Mouse (Mus musculus): ENCODE data around the gene Agbl3. TPM values are rescaled to one million over a fixed set of nuclear protein-coding genes. Genes with fewer than 3 reads are reported as not detected.

Agbl3 gene
- polyA plus RNA-seq, 1 experiment from 2014 or later, result 17.1 TPM

DNA sequence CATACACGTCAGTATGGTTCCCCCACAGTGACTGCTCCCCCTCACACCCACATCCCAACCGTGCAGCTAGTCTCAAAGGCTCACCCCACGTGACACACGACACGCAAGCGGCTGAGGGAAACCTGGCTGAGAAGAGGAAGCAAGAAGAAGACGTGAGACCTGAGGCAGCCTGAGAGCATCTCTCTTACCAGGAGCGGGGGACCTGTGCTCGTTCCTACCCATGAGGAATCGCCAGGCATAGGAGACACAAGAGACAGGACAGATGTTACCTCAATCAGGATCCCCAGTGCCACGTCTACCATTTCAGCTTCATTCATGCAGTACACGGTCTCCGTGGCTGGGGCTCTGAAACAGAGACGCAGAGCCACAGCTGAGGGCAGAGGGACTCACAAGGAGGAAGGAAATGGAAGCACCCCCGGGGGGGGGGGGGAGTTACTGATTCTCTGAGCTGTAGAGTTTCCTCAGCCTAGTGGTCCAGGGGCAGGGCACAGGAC, 95.1 kb downstream of the Agbl3 start:
- no peaks in the 10 kb centered on the region for H3K27me3 ChIP-seq (ENCODE audit: insufficient read depth, low read length)
- 74% methylated on average over 15 of the region's 15 CpGs for WGBS
- DNase-seq (ENCODE audit: low spot score) (no peak), ATAC-seq (replicated peaks; ENCODE audit: low FRiP score, low read depth) (no peak)
- no peak overlapping the region for H3K9ac ChIP-seq (ENCODE audit: low read depth, low read length)
- H3K4me3 ChIP-seq (replicated peaks; ENCODE audit: low read depth, low read length), result no peak overlapping the region
- no peaks in the 10 kb centered on the region for H3K36me3 ChIP-seq (ENCODE audit: insufficient read depth, low read length)
- peak overlapping the region; percentile 15; the same call in 1 of the 2 replicates for H3K4me2 ChIP-seq (ENCODE audit: low read length)
- H3K4me1 ChIP-seq (replicated peaks; ENCODE audit: insufficient read depth, low read length), result peaks cover 14% of the 10 kb centered on the region
- H3K27ac ChIP-seq, result peak overlapping the region; percentile 82
- TF ChIP-seq CTCF (IDR thresholded peaks at IDR 0.05; ENCODE audit: low read depth), result no peak
- H3K9me3 ChIP-seq (replicated peaks; ENCODE audit: low read length), result no peaks in the 10 kb centered on the region

DNA sequence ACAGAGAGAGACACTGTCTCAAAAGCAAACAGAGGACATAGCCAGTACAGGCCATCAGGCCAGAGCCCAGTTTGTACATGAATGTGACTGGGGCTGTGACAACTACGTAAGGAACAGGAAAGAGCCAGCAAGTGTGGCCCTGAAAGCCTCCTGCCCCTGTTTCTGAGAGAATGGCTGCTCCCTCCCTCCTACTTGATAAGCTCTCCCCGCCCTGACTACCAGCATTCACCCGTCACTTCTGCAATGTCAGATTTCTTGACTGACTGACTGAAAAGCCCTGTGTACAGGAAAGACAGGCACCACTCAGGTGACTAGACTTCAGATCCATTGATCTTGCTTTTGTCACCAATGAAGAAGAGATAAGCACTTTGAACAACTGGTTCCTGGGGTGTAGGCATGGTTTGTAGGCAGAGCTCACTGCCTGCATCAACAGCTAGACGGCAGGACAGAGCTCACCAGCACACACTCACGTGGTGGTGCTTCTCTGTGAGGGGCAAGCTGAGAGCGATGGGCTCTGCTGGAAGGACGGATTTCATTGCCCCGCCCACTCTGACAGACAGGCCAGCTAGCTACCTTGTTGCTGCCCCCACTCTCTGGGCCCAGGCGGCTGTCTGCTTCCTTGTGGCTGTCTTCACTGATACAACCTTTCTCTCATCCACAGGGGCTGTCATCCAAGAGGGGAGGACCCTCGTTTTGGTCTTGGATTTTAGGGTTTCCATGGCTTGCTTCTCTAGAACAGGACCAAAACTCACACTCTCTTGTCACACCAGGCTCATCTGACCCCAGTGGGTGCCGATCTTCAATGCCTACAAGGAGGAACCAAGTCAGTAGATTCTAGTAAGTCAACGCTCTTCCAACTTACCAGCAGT, 96.0 kb downstream of the Agbl3 start:
- H3K36me3 ChIP-seq (ENCODE audit: insufficient read depth, low read length), result peaks cover 8% of the 10 kb centered on the region; the same call in 1 of the 2 replicates
- no peaks in the 10 kb centered on the region for H3K27me3 ChIP-seq (ENCODE audit: insufficient read depth, low read length)
- no peak for DNase-seq (ENCODE audit: low spot score)
- peaks cover 14% of the 10 kb centered on the region for H3K4me1 ChIP-seq (replicated peaks; ENCODE audit: insufficient read depth, low read length)
- 0 out of 2 replicates have a peak overlapping the region, but pooled peaks have one; percentile 82 for H3K27ac ChIP-seq
- H3K4me3 ChIP-seq (replicated peaks; ENCODE audit: low read depth, low read length), result no peak overlapping the region
- WGBS, result 67% methylated on average over 12 of the region's 12 CpGs
- H3K4me2 ChIP-seq (ENCODE audit: low read length), result no peak overlapping the region
- no peak for TF ChIP-seq CTCF (IDR thresholded peaks at IDR 0.05; ENCODE audit: low read depth)
- no peak for ATAC-seq (replicated peaks; ENCODE audit: low FRiP score, low read depth)
- no peaks in the 10 kb centered on the region for H3K9me3 ChIP-seq (replicated peaks; ENCODE audit: low read length)
- no peak overlapping the region for H3K9ac ChIP-seq (ENCODE audit: low read depth, low read length)

DNA sequence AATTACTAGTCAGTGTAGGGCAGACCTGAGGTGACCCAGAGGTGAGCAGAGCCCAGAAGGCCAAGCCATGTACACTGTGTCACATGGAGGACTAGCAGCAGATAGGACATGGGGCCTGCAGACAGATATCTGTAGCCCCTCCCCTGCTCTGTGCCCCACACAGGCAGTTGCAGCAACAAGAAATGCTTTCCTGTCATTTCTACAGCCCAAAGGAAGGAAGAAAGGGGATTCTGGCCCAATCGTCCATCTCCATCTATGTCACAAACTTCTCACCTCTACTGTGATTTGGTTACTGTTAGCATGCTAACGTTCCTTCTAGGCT, 96.6 kb downstream of the Agbl3 start:
- TF ChIP-seq CTCF (IDR thresholded peaks at IDR 0.05; ENCODE audit: low read depth), result no peak
- H3K4me1 ChIP-seq (replicated peaks; ENCODE audit: insufficient read depth, low read length), result peaks cover 14% of the 10 kb centered on the region
- no peak for ATAC-seq (replicated peaks; ENCODE audit: low FRiP score, low read depth)
- H3K27ac ChIP-seq, result peak overlapping the region; percentile 88; the same call in 1 of the 2 replicates
- peak overlapping the region; percentile 69 for H3K4me2 ChIP-seq (ENCODE audit: low read length)
- DNase-seq (ENCODE audit: low spot score), result no peak
- peak overlapping the region; percentile 77; the same call in 1 of the 2 replicates for H3K9ac ChIP-seq (ENCODE audit: low read depth, low read length)
- H3K27me3 ChIP-seq (ENCODE audit: insufficient read depth, low read length), result no peaks in the 10 kb centered on the region
- 14% methylated on average over 2 of the region's 2 CpGs for WGBS
- H3K36me3 ChIP-seq (ENCODE audit: insufficient read depth, low read length), result peaks cover 14% of the 10 kb centered on the region; the same call in 1 of the 2 replicates
- peak overlapping the region; percentile 56; the same call in 1 of the 2 replicates for H3K4me3 ChIP-seq (replicated peaks; ENCODE audit: low read depth, low read length)
- no peaks in the 10 kb centered on the region for H3K9me3 ChIP-seq (replicated peaks; ENCODE audit: low read length)

DNA sequence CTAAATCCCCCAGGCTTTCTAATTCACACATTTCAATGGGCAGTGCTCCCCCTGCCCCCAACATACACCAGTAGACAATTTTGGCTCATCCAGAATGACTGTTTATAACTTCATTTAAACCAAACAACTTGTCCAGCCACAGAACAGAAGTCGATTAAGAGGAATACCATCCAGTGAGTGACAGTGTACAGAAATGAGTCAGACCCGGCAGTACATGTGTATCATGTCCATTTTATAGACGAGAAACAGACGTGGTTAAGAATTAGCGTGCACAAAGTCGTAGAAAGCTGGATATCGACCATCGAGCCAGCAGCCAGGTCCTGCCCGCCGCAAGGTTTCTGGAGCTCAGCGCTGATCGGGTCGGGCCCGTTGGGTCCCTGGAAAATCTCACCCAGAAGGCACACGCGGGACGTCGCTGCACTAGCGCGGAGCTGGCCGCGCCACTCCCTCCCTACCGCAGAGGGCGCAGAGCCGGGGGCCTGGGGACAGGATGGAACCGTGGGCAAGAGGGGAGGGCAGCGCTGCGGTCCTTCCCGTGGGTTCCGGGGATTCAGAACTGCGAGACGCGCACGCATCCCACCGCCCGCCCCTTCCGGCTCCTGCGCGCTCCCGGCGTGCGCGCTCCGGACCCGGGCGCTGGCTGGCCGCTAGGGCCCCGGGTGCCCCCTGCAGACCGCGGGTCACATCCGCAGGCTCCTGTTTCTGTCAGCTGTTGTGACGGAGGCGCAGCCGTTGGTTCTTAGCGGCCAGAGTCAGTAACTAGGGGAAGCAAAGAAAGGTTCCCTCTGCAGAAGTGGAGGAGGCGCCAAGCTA, 97.5 kb downstream of the Agbl3 start, which contains the start of gene Cyren:
Gene Cyren (minus strand): TSS at position 552 of the 813 bp plus-strand sequence.
- peak; percentile 91 for ATAC-seq (replicated peaks; ENCODE audit: low FRiP score, low read depth)
- Histone ChIP-seq H3K27me3 (ENCODE audit: insufficient read depth, low read length) (no peaks in the 10 kb centered on the region), H3K4me1 (replicated peaks; ENCODE audit: insufficient read depth, low read length) (peaks cover 14% of the 10 kb centered on the region), H3K9me3 (replicated peaks; ENCODE audit: low read length) (no peaks in the 10 kb centered on the region), H3K4me3 (replicated peaks; ENCODE audit: low read depth, low read length) (peak within 1 kb of the TSS; percentile 56), H3K9ac (ENCODE audit: low read depth, low read length) (peak within 1 kb of the TSS; percentile 77), H3K36me3 (ENCODE audit: insufficient read depth, low read length) (peaks cover 14% of the 10 kb centered on the region; the same call in 1 of the 2 replicates), H3K27ac (peak within 1 kb of the TSS; percentile 88), H3K4me2 (ENCODE audit: low read length) (peak within 1 kb of the TSS; percentile 69)
- DNase-seq (ENCODE audit: low spot score), result peak; percentile 96
- peak; percentile 64 for TF ChIP-seq CTCF (IDR thresholded peaks at IDR 0.05; ENCODE audit: low read depth)
- WGBS, result under 1% methylated on average over 56 of the region's 56 CpGs

DNA sequence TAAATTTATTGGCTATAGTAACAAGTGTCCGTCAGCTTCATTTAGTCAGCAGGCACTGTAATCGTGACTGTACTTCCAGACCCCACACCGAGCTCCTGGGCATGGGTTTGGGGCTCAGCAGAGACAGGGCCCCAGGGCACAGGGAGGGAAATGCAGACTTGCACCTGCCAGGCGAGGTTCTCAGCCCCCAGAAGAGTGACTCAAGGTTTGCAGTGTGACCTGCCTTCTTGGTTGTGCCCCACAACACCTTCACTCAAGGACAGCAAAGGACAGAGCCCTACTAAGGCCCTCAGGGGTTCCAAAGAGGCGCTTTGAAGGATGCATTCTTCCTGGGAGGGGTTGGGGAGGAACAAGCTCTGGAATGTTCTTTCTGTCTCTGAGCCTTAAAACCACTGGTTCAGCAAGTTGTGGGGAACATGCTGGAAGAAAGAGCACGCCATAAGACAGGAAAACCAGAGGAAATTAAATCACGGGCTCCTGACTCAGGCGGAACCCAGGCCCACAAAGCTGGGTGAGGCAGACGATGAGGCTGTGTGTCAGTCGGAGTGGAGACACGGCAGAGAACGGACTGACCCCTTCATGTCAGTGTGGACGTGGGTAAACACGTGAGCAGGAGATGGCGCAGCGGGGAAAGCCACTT, 99.0 kb downstream of the Agbl3 start:
- ATAC-seq (replicated peaks; ENCODE audit: low FRiP score, low read depth) (no peak), DNase-seq (ENCODE audit: low spot score) (no peak)
- H3K4me2 ChIP-seq (ENCODE audit: low read length), result no peak overlapping the region
- no peaks in the 10 kb centered on the region for H3K27me3 ChIP-seq (ENCODE audit: insufficient read depth, low read length)
- H3K9ac ChIP-seq (ENCODE audit: low read depth, low read length), result no peak overlapping the region
- TF ChIP-seq CTCF (IDR thresholded peaks at IDR 0.05; ENCODE audit: low read depth), result no peak
- H3K36me3 ChIP-seq (ENCODE audit: insufficient read depth, low read length), result peaks cover 16% of the 10 kb centered on the region; the same call in 1 of the 2 replicates
- peaks cover 14% of the 10 kb centered on the region for H3K4me1 ChIP-seq (replicated peaks; ENCODE audit: insufficient read depth, low read length)
- WGBS, result 88% methylated on average over 16 of the region's 16 CpGs
- H3K9me3 ChIP-seq (replicated peaks; ENCODE audit: low read length), result no peaks in the 10 kb centered on the region
- no peak overlapping the region for H3K4me3 ChIP-seq (replicated peaks; ENCODE audit: low read depth, low read length)
- no peak overlapping the region for H3K27ac ChIP-seq

All from kidney, postnatal 0 days (tissue).